Mouse (Mus musculus) leukemia stem cell, adult 10-12 weeks (primary cell): ENCODE measurements around the gene Gjc3. TPM values are rescaled to one million over a fixed set of nuclear protein-coding genes. Genes with fewer than 3 reads are reported as not detected.

Experiments used
- polyA plus RNA-seq: library from polyadenylated mRNA; stranded (reverse); fragments of >175 nt; gene quantifications from 2 replicates; pipeline ENCODE4 v1.2.3, GENCODE M21; 2012; ENCODE audit warnings: low replicate concordance

Gene Gjc3
- not detected in 2 replicates for polyA plus RNA-seq

DNA sequence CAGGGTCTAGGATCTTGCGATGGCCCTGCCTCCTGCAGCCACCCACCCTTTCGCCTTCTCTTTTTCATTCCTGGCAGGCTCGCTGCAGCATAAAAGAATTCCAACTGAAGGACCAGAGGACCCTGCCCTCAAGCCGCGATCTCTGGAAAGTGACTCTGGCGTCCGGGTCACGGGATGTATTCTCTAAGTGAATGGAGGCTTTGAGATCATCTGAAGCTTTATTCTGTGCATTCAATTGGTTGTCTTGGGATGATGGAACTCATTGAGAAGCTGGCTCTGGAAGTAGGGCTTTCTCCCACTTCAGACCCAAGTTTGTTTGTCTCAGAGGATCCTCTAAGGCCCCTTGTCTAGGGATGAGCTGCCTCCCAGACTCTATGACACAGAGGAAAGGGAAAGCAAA, at the start of gene Gjc3:
Gene Gjc3, minus strand, starts transcription at position 154 of the 400 bp plus-strand sequence.

DNA sequence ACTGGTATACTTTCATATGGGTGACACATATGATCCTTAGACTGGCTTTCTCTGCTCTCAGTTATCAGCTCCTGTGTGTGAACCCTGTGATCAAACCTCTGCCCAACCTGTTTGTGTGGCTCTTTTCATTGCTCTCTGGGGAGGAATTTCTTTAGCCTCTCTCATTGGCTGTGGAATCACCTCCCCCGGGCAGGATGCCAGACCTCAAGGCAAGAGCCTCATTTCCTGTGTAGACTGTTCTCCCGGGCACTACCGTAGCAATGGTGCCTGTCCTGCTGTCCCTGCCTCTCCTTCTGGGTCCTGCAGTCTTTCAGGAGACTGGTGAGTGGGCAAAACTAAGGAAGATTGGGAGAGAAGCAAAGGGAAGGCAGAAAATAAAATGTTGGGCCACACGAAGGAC, 18.4 kb upstream of the Gjc3 start, which contains the start of gene Azgp1:
Gene Azgp1, plus strand, starts transcription at position 221 of the 400 bp plus-strand sequence.

DNA sequence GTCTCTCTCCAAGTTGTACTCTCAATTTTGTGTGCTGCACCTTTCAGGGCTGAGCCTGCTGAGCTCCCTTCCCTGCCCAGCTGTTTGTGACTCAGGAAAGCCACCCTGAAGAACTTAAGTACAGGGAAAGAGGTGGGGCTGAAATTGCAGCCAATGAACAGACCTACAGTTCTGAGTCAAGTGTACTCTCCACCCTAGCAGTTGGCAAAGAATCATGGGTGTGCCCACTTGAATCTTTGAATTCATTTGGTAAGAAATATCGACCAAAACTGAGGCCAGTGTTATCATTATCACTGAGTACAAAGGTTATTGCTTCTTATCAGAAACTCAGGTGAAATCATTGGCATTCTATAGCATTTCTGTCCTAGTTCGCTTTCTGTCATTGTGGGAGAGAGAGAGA, 41.4 kb downstream of the Gjc3 start, which contains the start of gene Cyp3a13:
Gene Cyp3a13, minus strand, starts transcription at position 88 of the 400 bp plus-strand sequence.

Other genes starting within 250 kb of the Gjc3 start
- 2.6 and 5.1 TPM in 2 replicates for gene Nyap1, start 221.5 kb downstream of the Gjc3 start, polyA plus RNA-seq
- 492 and 602 TPM in 2 replicates for gene Tsc22d4, start 217.4 kb downstream of the Gjc3 start, polyA plus RNA-seq
- 75.1 and 125 TPM in 2 replicates for gene Ppp1r35, start 184.2 kb downstream of the Gjc3 start, polyA plus RNA-seq
- 163 and 385 TPM in 2 replicates for gene Mepce, start 175.4 kb downstream of the Gjc3 start, polyA plus RNA-seq
- gene Zcwpw1, start 175.3 kb downstream of the Gjc3 start, polyA plus RNA-seq, result 0.39 and 0.80 TPM in 2 replicates
- gene Pilra, start 126.8 kb downstream of the Gjc3 start, polyA plus RNA-seq, result 1.4 and 2.4 TPM in 2 replicates
- 0.53 and 1.3 TPM in 2 replicates for gene Pilrb1, start 105.0 kb downstream of the Gjc3 start, polyA plus RNA-seq
- 0.57 and 1.4 TPM in 2 replicates for gene Pilrb2, start 91.3 kb downstream of the Gjc3 start, polyA plus RNA-seq
- gene Cyp3a13, start 41.5 kb downstream of the Gjc3 start, polyA plus RNA-seq, result not detected in 2 replicates
- not detected in 2 replicates for gene Azgp1, start 18.4 kb upstream of the Gjc3 start, polyA plus RNA-seq
- gene Smok3a, start 58.2 kb upstream of the Gjc3 start, polyA plus RNA-seq, result not detected in 2 replicates
- gene Smok3b, start 58.3 kb upstream of the Gjc3 start, polyA plus RNA-seq, result 0.16 TPM in 1 of 2 replicates, not detected in the other
- gene Smok3c, start 90.1 kb upstream of the Gjc3 start, polyA plus RNA-seq, result not detected in 2 replicates
- 0.27 and 1.0 TPM in 2 replicates for gene Zkscan1, start 122.0 kb upstream of the Gjc3 start, polyA plus RNA-seq
- gene Zscan21, start 153.8 kb upstream of the Gjc3 start, polyA plus RNA-seq, result 0.10 and 2.4 TPM in 2 replicates
- 0.14 and 0.35 TPM in 2 replicates for gene Zfp113, start 192.6 kb upstream of the Gjc3 start, polyA plus RNA-seq
- gene Cops6, start 198.0 kb upstream of the Gjc3 start, polyA plus RNA-seq, result 53.6 and 54.5 TPM in 2 replicates
- gene Ap4m1, start 208.9 kb upstream of the Gjc3 start, polyA plus RNA-seq, result 6.8 and 39.7 TPM in 2 replicates
- 8.8 and 61.5 TPM in 2 replicates for gene Mcm7, start 209.3 kb upstream of the Gjc3 start, polyA plus RNA-seq
- gene Taf6, start 224.4 kb upstream of the Gjc3 start, polyA plus RNA-seq, result 17.3 and 54.2 TPM in 2 replicates
- gene Cnpy4, start 224.4 kb upstream of the Gjc3 start, polyA plus RNA-seq, result 0.21 and 0.73 TPM in 2 replicates
- 4.0 and 4.9 TPM in 2 replicates for gene Mblac1, start 231.2 kb upstream of the Gjc3 start, polyA plus RNA-seq